Comparison of ENCODE assay signal across 8 mouse cellular contexts in the genomic region with DNA sequence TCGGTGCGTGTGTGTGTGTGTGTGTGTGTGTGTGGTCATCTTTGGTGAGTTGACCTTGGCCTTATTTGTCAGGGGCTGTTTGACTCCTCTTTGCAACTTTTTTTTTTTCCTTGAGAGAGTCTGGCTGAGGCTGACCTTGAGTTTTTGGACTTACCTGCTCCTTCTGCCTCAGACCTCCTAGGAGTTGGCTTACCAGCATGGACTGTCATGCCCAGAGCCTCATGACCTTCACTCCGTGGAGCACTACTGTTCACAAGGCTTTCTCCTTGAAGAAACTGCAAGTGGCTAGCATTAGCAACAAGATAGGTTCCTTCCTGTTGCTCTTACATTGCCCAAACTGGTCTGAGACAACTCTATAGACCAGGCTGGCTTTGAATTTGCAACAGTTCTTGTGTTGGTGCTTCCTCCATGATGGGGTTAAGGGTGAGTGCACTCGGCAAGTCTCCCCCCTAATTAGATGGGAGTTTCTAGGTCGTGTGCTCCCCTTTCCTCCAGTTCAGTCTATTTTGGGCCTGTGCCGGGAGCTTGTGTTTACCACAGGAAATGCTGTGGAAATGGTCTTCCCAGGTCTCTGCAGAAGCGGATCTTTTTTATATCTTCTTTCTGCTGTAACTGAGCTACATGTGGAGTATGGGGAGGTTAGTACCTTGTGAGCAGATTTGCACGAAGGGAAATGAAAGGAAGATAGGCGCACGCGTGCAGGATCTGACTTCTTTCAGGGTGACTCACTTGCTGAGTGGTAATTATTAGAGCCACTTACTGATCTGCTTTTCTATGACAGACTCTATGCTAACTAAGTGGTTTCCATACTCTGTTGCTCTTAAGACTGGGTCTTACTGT. TPM values are rescaled to one million over a fixed set of nuclear protein-coding genes. Genes with fewer than 3 reads are reported as not detected.
A peak's percentile ranks its signal among the peaks of the same experiment; 100 is the strongest.
DNase-seq lines count a peak whose midpoint lies in the region; ATAC-seq lines count a peak whose summit lies in the region.

No protein-coding gene starts in this region.

- peaks cover 3% of the 10 kb centered on the region for H3K4me1 ChIP-seq in lung, embryonic 16.5 days (replicated peaks; ENCODE audit: control insufficient read depth, insufficient read depth, low read length)
- H3K4me1 ChIP-seq in kidney, embryonic 15.5 days = peaks cover 4% of the 10 kb centered on the region; the same call in 1 of the 2 replicates
- peaks cover 8% of the 10 kb centered on the region for H3K4me1 ChIP-seq in midbrain, embryonic 13.5 days (replicated peaks)

- no peaks in the 10 kb centered on the region for H3K27me3 ChIP-seq in lung, embryonic 16.5 days (ENCODE audit: control insufficient read depth, insufficient read depth, low read depth, low read length)
- no peaks in the 10 kb centered on the region for H3K27me3 ChIP-seq in kidney, embryonic 15.5 days
- no peaks in the 10 kb centered on the region for H3K27me3 ChIP-seq in splenic B cell, adult 2 months (ENCODE audit: control insufficient read depth, insufficient read depth, low read length, poor library complexity, severe bottlenecking)
- H3K27me3 ChIP-seq in midbrain, embryonic 13.5 days = no peaks in the 10 kb centered on the region

- no peak for ATAC-seq in lung, embryonic 16.5 days (ENCODE audit: low read depth)
- peak; percentile 26 for ATAC-seq in common myeloid progenitor, adult 5-6 weeks (replicated peaks; ENCODE audit: low read depth, poor library complexity, severe bottlenecking)
- ATAC-seq in kidney, embryonic 15.5 days (replicated peaks; ENCODE audit: low FRiP score) = no peak
- ATAC-seq in midbrain, embryonic 13.5 days = no peak

- WGBS in lung, embryonic 16.5 days = 76% methylated on average over 11 of the region's 11 CpGs
- WGBS in kidney, embryonic 15.5 days = 76% methylated on average over 11 of the region's 11 CpGs
- WGBS in midbrain, embryonic 13.5 days = 90% methylated on average over 11 of the region's 11 CpGs

- DNase-seq in lung, postnatal 25 days (ENCODE audit: low spot score) = no peak
- peak; percentile 29 for DNase-seq in splenic B cell, adult 2 months (ENCODE audit: low read depth, low spot score)
- no peak for DNase-seq in cerebellum, postnatal 25 days
- DNase-seq in cerebellum, postnatal 14 days = no peak

- no peak overlapping the region for H3K9ac ChIP-seq in lung, embryonic 16.5 days (ENCODE audit: low read length)
- H3K9ac ChIP-seq in kidney, embryonic 15.5 days = no peak overlapping the region
- no peak overlapping the region for H3K9ac ChIP-seq in midbrain, embryonic 13.5 days (replicated peaks)

- no peaks in the 10 kb centered on the region for H3K9me3 ChIP-seq in lung, embryonic 16.5 days (ENCODE audit: control insufficient read depth, low read length)
- H3K9me3 ChIP-seq in kidney, embryonic 15.5 days (replicated peaks) = no peaks in the 10 kb centered on the region
- H3K9me3 ChIP-seq in midbrain, embryonic 13.5 days = no peaks in the 10 kb centered on the region

- H3K36me3 ChIP-seq in lung, embryonic 16.5 days (ENCODE audit: control insufficient read depth, insufficient read depth, low read length) = peaks cover 5% of the 10 kb centered on the region
- H3K36me3 ChIP-seq in kidney, embryonic 15.5 days = peaks cover 69% of the 10 kb centered on the region
- H3K36me3 ChIP-seq in splenic B cell, adult 2 months (ENCODE audit: control insufficient read depth, insufficient read depth, low read length, poor library complexity, severe bottlenecking) = 0 out of 2 replicates have a peak, but pooled peaks cover 2% of the 10 kb centered on the region
- H3K36me3 ChIP-seq in midbrain, embryonic 13.5 days = peaks cover 55% of the 10 kb centered on the region

- H3K4me3 ChIP-seq in lung, embryonic 16.5 days (ENCODE audit: low read length) = no peak overlapping the region
- no peak overlapping the region for H3K4me3 ChIP-seq in kidney, embryonic 15.5 days (replicated peaks)
- H3K4me3 ChIP-seq in midbrain, embryonic 13.5 days (replicated peaks) = no peak overlapping the region

- H3K27ac ChIP-seq in lung, embryonic 16.5 days (ENCODE audit: low read length) = peak overlapping the region; percentile 38; the same call in 1 of the 2 replicates
- H3K27ac ChIP-seq in kidney, embryonic 15.5 days = peak overlapping the region; percentile 67
- no peak overlapping the region for H3K27ac ChIP-seq in midbrain, embryonic 13.5 days

- H3K4me2 ChIP-seq in lung, embryonic 16.5 days (ENCODE audit: low read depth, low read length) = no peak overlapping the region
- no peak overlapping the region for H3K4me2 ChIP-seq in kidney, embryonic 15.5 days
- H3K4me2 ChIP-seq in midbrain, embryonic 13.5 days (replicated peaks) = no peak overlapping the region

RNA-seq across cellular contexts. Expression of a gene that starts 54.0 kb away (rescaled TPM):
- 3.8 and 4.4 TPM in 2 replicates for polyA plus RNA-seq in lung, embryonic 16.5 days (2015; fragmentation: Nextera tagmentation; extraction: Ambion mirVana)
- 5.8 and 6.7 TPM in 2 replicates for total RNA-seq in common myeloid progenitor, adult 5-6 weeks (2017)
- polyA plus RNA-seq in kidney, embryonic 15.5 days (2015; fragmentation: Nextera tagmentation; extraction: Ambion mirVana) = 6.3 TPM in 2 replicates
- polyA plus RNA-seq in midbrain, embryonic 13.5 days (2015; fragmentation: Nextera tagmentation; extraction: Ambion mirVana) = 5.9 and 6.3 TPM in 2 replicates

RNA-seq across cellular contexts. Expression of a gene that starts 54.4 kb away (rescaled TPM):
- 39.1 and 53.6 TPM in 2 replicates for polyA plus RNA-seq in lung, embryonic 16.5 days (2015; fragmentation: Nextera tagmentation; extraction: Ambion mirVana)
- 4.9 and 12.3 TPM in 2 replicates for total RNA-seq in common myeloid progenitor, adult 5-6 weeks (2017)
- 68.7 and 71.1 TPM in 2 replicates for polyA plus RNA-seq in kidney, embryonic 15.5 days (2015; fragmentation: Nextera tagmentation; extraction: Ambion mirVana)
- 82.2 and 99.1 TPM in 2 replicates for polyA plus RNA-seq in midbrain, embryonic 13.5 days (2015; fragmentation: Nextera tagmentation; extraction: Ambion mirVana)
